Mouse (Mus musculus) spleen, adult 2 months (tissue): Measurements from ENCODE around the gene C1qtnf9.

Source experiments
- CTCF ChIP-seq: fragments of 200-500 bp; IDR thresholded peaks from 2 replicates; pipeline ENCODE4 v1.5.1; 2011; ENCODE audit warnings: mild to moderate bottlenecking, inconsistent platforms; ENCODE audit not compliant: insufficient read depth, insufficient read length, insufficient replicate concordance; ENCODE audit errors: extremely low read depth
- POLR2A ChIP-seq: fragments of 200-500 bp; IDR thresholded peaks from 2 replicates; pipeline ENCODE4 v1.6.1; 2011; ENCODE audit warnings: low read depth, low read length, inconsistent platforms

DNA sequence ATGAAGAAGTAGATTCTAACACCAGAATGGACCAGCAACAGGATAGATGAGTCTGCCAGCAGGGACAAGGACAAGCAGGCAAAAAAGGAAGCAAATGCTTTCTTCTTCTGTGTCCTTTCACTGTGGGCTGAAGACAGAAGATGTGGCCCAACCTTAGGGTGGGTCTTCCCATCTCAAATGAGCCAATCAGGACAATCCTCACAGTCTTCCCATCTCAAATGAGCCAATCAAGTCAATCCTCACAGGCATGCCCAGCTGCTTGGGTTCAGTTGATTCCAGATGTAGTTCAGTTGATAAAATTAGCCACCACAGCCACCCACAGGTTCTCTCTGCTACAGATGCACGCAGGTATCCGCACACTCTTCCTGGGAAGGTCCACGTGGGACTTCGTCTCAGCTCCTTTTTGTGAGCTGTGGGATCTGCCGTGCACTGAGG, 9.6 kb downstream of the C1qtnf9 start:
- TF ChIP-seq CTCF (no peak), POLR2A (no peak)
